Mouse (Mus musculus): ENCODE data around the gene Mydgf. TPM values are rescaled to one million over a fixed set of nuclear protein-coding genes. Genes with fewer than 3 reads are reported as not detected.

Mydgf gene
- polyA plus RNA-seq, 1 experiment from 2014 or later = 98.8 TPM

GRCm38 (mm10) chr17:56164510-56164909 is 19.2 kb downstream of the Mydgf start:
- Histone ChIP-seq H3K4me3 (ENCODE audit: low read depth, low read length) (no peak overlapping the region), H3K4me2 (ENCODE audit: low read depth, low read length) (no peak overlapping the region), H3K9ac (ENCODE audit: low read depth, low read length) (no peak overlapping the region), H3K27me3 (replicated peaks; ENCODE audit: control insufficient read depth, insufficient read depth, low read length) (no peaks in the 10 kb centered on the region; the same call in 1 of the 2 replicates), H3K9me3 (ENCODE audit: control insufficient read depth, low read length) (no peaks in the 10 kb centered on the region), H3K36me3 (ENCODE audit: control insufficient read depth, insufficient read depth, low read length) (no peaks in the 10 kb centered on the region), H3K27ac (replicated peaks; ENCODE audit: low read depth, low read length) (no peak overlapping the region), H3K4me1 (ENCODE audit: control insufficient read depth, insufficient read depth, low read length) (0 out of 2 replicates have a peak, but pooled peaks cover 6% of the 10 kb centered on the region)
- WGBS = 87% methylated on average over 3 of the region's 3 CpGs
- ATAC-seq (ENCODE audit: low read depth) (no peak), DNase-seq (ENCODE audit: low spot score) (no peak)

GRCm38 (mm10) chr17:56163523-56164102 is 20.1 kb downstream of the Mydgf start:
- WGBS = 78% methylated on average over 6 of the region's 6 CpGs
- H3K27me3 ChIP-seq (replicated peaks; ENCODE audit: control insufficient read depth, insufficient read depth, low read length) = no peaks in the 10 kb centered on the region; the same call in 1 of the 2 replicates
- H3K27ac ChIP-seq (replicated peaks; ENCODE audit: low read depth, low read length) = no peak overlapping the region
- no peak for DNase-seq (ENCODE audit: low spot score)
- no peak overlapping the region for H3K9ac ChIP-seq (ENCODE audit: low read depth, low read length)
- H3K4me1 ChIP-seq (ENCODE audit: control insufficient read depth, insufficient read depth, low read length) = 0 out of 2 replicates have a peak, but pooled peaks cover 6% of the 10 kb centered on the region
- H3K36me3 ChIP-seq (ENCODE audit: control insufficient read depth, insufficient read depth, low read length) = no peaks in the 10 kb centered on the region
- H3K4me3 ChIP-seq (ENCODE audit: low read depth, low read length) = no peak overlapping the region
- no peak for ATAC-seq (ENCODE audit: low read depth)
- H3K4me2 ChIP-seq (ENCODE audit: low read depth, low read length) = peak overlapping the region; percentile 68; the same call in 1 of the 2 replicates
- H3K9me3 ChIP-seq (ENCODE audit: control insufficient read depth, low read length) = no peaks in the 10 kb centered on the region

GRCm38 (mm10) chr17:56162231-56162774 is 21.4 kb downstream of the Mydgf start, which contains the start of gene Tnfaip8l1:
TSS of gene Tnfaip8l1 (plus strand) at chr17:56162477.
- peak; percentile 99 for ATAC-seq (ENCODE audit: low read depth)
- H3K9me3 ChIP-seq (ENCODE audit: control insufficient read depth, low read length) = no peaks in the 10 kb centered on the region

GRCm38 (mm10) chr17:56159729-56160128 is 24.0 kb downstream of the Mydgf start:
- Histone ChIP-seq H3K36me3 (ENCODE audit: control insufficient read depth, insufficient read depth, low read length) (no peaks in the 10 kb centered on the region), H3K9me3 (ENCODE audit: control insufficient read depth, low read length) (no peaks in the 10 kb centered on the region), H3K4me3 (ENCODE audit: low read depth, low read length) (no peak overlapping the region), H3K4me2 (ENCODE audit: low read depth, low read length) (no peak overlapping the region), H3K9ac (ENCODE audit: low read depth, low read length) (0 out of 2 replicates have a peak overlapping the region, but pooled peaks have one; percentile 1), H3K4me1 (ENCODE audit: control insufficient read depth, insufficient read depth, low read length) (0 out of 2 replicates have a peak, but pooled peaks cover 6% of the 10 kb centered on the region), H3K27me3 (replicated peaks; ENCODE audit: control insufficient read depth, insufficient read depth, low read length) (peaks cover 11% of the 10 kb centered on the region), H3K27ac (replicated peaks; ENCODE audit: low read depth, low read length) (no peak overlapping the region)
- ATAC-seq (ENCODE audit: low read depth) (no peak), DNase-seq (ENCODE audit: low spot score) (peak; percentile 69)
- under 1% methylated on average over 9 of the region's 9 CpGs for WGBS

More at GRCm38 (mm10) chr17:56162231-56162774, 21.4 kb downstream of the Mydgf start, which contains the start of gene Tnfaip8l1:
- Histone ChIP-seq H3K4me1 (ENCODE audit: control insufficient read depth, insufficient read depth, low read length) (0 out of 2 replicates have a peak, but pooled peaks cover 6% of the 10 kb centered on the region), H3K27ac (replicated peaks; ENCODE audit: low read depth, low read length) (no peak within 1 kb of the TSS; the same call in 1 of the 2 replicates), H3K4me3 (ENCODE audit: low read depth, low read length) (peak within 1 kb of the TSS; percentile 50), H3K27me3 (replicated peaks; ENCODE audit: control insufficient read depth, insufficient read depth, low read length) (peaks cover 10% of the 10 kb centered on the region; the same call in 1 of the 2 replicates), H3K36me3 (ENCODE audit: control insufficient read depth, insufficient read depth, low read length) (no peaks in the 10 kb centered on the region), H3K9ac (ENCODE audit: low read depth, low read length) (peak within 1 kb of the TSS; percentile 61), H3K4me2 (ENCODE audit: low read depth, low read length) (peak within 1 kb of the TSS; percentile 68)
- 2% methylated on average over 30 of the region's 30 CpGs for WGBS
- DNase-seq (ENCODE audit: low spot score) = peak; percentile 97

GRCm38 (mm10) chr17:56153643-56154042 is 30.1 kb downstream of the Mydgf start:
- Histone ChIP-seq H3K4me3 (ENCODE audit: low read depth, low read length) (no peak overlapping the region), H3K36me3 (ENCODE audit: control insufficient read depth, insufficient read depth, low read length) (no peaks in the 10 kb centered on the region), H3K9me3 (ENCODE audit: control insufficient read depth, low read length) (no peaks in the 10 kb centered on the region), H3K4me1 (ENCODE audit: control insufficient read depth, insufficient read depth, low read length) (no peaks in the 10 kb centered on the region), H3K9ac (ENCODE audit: low read depth, low read length) (no peak overlapping the region), H3K27me3 (replicated peaks; ENCODE audit: control insufficient read depth, insufficient read depth, low read length) (peaks cover 32% of the 10 kb centered on the region), H3K27ac (replicated peaks; ENCODE audit: low read depth, low read length) (no peak overlapping the region), H3K4me2 (ENCODE audit: low read depth, low read length) (no peak overlapping the region)
- 38% methylated on average over 7 of the region's 9 CpGs for WGBS
- DNase-seq (ENCODE audit: low spot score) (peak; percentile 67), ATAC-seq (ENCODE audit: low read depth) (peak; percentile 22; the same call in 1 of the 2 replicates)

GRCm38 (mm10) chr17:56149897-56150296 is 33.8 kb downstream of the Mydgf start:
- H3K9me3 ChIP-seq (ENCODE audit: control insufficient read depth, low read length) = no peaks in the 10 kb centered on the region
- no peaks in the 10 kb centered on the region for H3K4me1 ChIP-seq (ENCODE audit: control insufficient read depth, insufficient read depth, low read length)
- no peaks in the 10 kb centered on the region for H3K36me3 ChIP-seq (ENCODE audit: control insufficient read depth, insufficient read depth, low read length)
- 23% methylated on average over 2 of the region's 2 CpGs for WGBS
- no peak overlapping the region for H3K4me3 ChIP-seq (ENCODE audit: low read depth, low read length)
- ATAC-seq (ENCODE audit: low read depth) (no peak), DNase-seq (ENCODE audit: low spot score) (no peak)
- no peak overlapping the region for H3K9ac ChIP-seq (ENCODE audit: low read depth, low read length)
- H3K27ac ChIP-seq (replicated peaks; ENCODE audit: low read depth, low read length) = no peak overlapping the region
- H3K4me2 ChIP-seq (ENCODE audit: low read depth, low read length) = no peak overlapping the region
- peaks cover 44% of the 10 kb centered on the region for H3K27me3 ChIP-seq (replicated peaks; ENCODE audit: control insufficient read depth, insufficient read depth, low read length)

GRCm38 (mm10) chr17:56148790-56149618 is 34.7 kb downstream of the Mydgf start:
- no peak overlapping the region for H3K27ac ChIP-seq (replicated peaks; ENCODE audit: low read depth, low read length)
- no peaks in the 10 kb centered on the region for H3K9me3 ChIP-seq (ENCODE audit: control insufficient read depth, low read length)
- no peaks in the 10 kb centered on the region for H3K36me3 ChIP-seq (ENCODE audit: control insufficient read depth, insufficient read depth, low read length)
- H3K27me3 ChIP-seq (replicated peaks; ENCODE audit: control insufficient read depth, insufficient read depth, low read length) = peaks cover 47% of the 10 kb centered on the region
- WGBS = 4% methylated on average over 21 of the region's 30 CpGs
- peak overlapping the region; percentile 17 for H3K4me3 ChIP-seq (ENCODE audit: low read depth, low read length)
- H3K4me1 ChIP-seq (ENCODE audit: control insufficient read depth, insufficient read depth, low read length) = no peaks in the 10 kb centered on the region
- peak; percentile 51 for ATAC-seq (ENCODE audit: low read depth)
- H3K4me2 ChIP-seq (ENCODE audit: low read depth, low read length) = peak overlapping the region; percentile 40
- no peak for DNase-seq (ENCODE audit: low spot score)
- peak overlapping the region; percentile 15; the same call in 1 of the 2 replicates for H3K9ac ChIP-seq (ENCODE audit: low read depth, low read length)

- H3K9me3 ChIP-seq (ENCODE audit: control insufficient read depth, low read length) = no peaks in the 10 kb centered on the region
- peak overlapping the region; percentile 40; the same call in 1 of the 2 replicates for H3K4me2 ChIP-seq (ENCODE audit: low read depth, low read length)
- no peaks in the 10 kb centered on the region for H3K4me1 ChIP-seq (ENCODE audit: control insufficient read depth, insufficient read depth, low read length)
- H3K36me3 ChIP-seq (ENCODE audit: control insufficient read depth, insufficient read depth, low read length) = no peaks in the 10 kb centered on the region
- H3K27ac ChIP-seq (replicated peaks; ENCODE audit: low read depth, low read length) = no peak overlapping the region
- peaks cover 49% of the 10 kb centered on the region for H3K27me3 ChIP-seq (replicated peaks; ENCODE audit: control insufficient read depth, insufficient read depth, low read length)
- no peak overlapping the region for H3K9ac ChIP-seq (ENCODE audit: low read depth, low read length)
- H3K4me3 ChIP-seq (ENCODE audit: low read depth, low read length) = peak overlapping the region; percentile 17
- WGBS = 25% methylated on average over 9 of the region's 9 CpGs
- no peak for ATAC-seq (ENCODE audit: low read depth)
- DNase-seq (ENCODE audit: low spot score) = no peak
Observed at GRCm38 (mm10) chr17:56148280-56148679, 35.4 kb downstream of the Mydgf start.

All from embryonic facial prominence, embryonic 14.5 days (tissue).